Mouse (Mus musculus): ENCODE measurements around the gene Obp2a. TPM values are rescaled to one million over a fixed set of nuclear protein-coding genes. Genes with fewer than 3 reads are reported as not detected.
A peak's percentile ranks its signal among the peaks of the same experiment; 100 is the strongest.
"Not testable (repeated sequence)": the region's sequence is repeated elsewhere in the genome, so short reads cannot be mapped to it uniquely, and the experiment has no call there.

Gene Obp2a
- not detected for total RNA-seq (2021)
- long read RNA-seq, experiment 1: 0 reads
- long read RNA-seq, experiment 2: 0 reads

DNA sequence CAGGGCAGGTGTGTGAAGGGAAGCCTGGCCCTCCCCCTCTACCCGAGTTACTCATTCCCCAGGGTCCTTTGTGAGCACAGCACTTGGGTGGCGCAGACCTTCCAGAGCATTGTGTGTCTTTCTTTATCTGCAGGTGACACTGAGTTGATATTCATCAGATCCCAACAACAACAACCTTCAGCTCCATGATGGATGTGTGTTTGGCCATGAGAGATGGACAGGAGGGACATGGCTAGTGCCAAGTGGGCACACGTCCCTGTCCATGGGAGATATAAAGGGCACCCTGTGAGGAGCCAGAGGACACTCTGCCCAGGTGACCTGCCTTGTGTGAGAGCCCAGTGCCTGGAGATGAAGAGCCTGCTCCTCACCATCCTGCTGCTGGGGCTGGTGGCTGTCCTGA, at the start of gene Obp2a:
Obp2a (plus strand) TSS at position 301 of the 400 bp plus-strand sequence.
- intact Hi-C loops (cut with DNase I); DNase-seq (ENCODE audit: extremely low spot score in 1 of 2, low spot score in 2 of 2); H3K4me3 ChIP-seq; H3K27ac ChIP-seq: not testable (repeated sequence)

DNA sequence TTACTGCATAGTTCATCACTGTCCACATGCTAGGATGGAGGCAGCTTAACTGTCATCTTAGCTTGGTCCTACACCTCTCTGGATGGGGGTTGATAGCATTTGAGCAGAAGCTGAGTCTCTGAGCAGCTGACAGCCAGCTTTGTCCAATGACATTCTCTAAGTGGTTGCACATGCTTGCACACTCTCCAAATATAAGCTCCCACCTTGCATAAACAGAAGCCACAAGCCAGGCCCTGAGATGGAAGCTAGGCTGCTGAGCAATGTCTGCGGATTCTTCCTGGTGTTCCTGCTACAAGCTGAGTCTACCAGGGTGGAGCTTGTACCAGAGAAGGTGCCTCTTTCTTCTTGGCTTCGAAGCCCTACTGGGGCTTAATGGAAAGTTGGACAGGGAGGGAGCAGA, 46.9 kb upstream of the Obp2a start, which contains the start of gene Lcn8:
Lcn8 (plus strand) TSS at position 219 of the 400 bp plus-strand sequence.
- H3K27ac ChIP-seq: no peak within 1 kb of the TSS
- TF ChIP-seq CTCF (IDR thresholded peaks at IDR 0.05): no peak
- no peak within 1 kb of the TSS for H3K4me3 ChIP-seq
- intact Hi-C loops (cut with DNase I): no loop called here
- no peak for DNase-seq (ENCODE audit: extremely low spot score in 1 of 2, low spot score in 2 of 2)

DNA sequence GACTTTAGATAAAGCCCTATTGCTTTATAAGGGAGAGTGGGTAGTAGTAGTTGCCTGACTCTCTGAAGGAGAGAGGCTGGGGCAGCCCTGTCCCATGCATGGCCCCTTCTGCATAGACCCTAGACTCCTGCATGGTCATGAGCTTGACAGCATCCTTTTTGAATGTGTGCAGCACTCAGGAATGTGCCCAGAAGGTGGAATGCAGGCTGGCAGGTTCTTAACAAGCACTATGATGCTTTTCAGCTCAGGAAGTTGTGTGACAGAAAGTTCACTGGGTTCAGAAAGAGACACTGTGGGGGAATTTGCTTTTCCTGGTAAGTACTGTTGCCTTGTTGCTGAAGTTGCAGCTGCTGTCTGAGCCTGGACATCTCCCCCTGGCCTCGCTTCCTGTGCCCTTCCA, 45.3 kb upstream of the Obp2a start:
- Histone ChIP-seq H3K4me3 (no peak overlapping the region), H3K27ac (no peak overlapping the region)
- no peak for DNase-seq (ENCODE audit: extremely low spot score in 1 of 2, low spot score in 2 of 2)
- intact Hi-C loops (cut with DNase I): no loop called here
- no peak for TF ChIP-seq CTCF (IDR thresholded peaks at IDR 0.05)

DNA sequence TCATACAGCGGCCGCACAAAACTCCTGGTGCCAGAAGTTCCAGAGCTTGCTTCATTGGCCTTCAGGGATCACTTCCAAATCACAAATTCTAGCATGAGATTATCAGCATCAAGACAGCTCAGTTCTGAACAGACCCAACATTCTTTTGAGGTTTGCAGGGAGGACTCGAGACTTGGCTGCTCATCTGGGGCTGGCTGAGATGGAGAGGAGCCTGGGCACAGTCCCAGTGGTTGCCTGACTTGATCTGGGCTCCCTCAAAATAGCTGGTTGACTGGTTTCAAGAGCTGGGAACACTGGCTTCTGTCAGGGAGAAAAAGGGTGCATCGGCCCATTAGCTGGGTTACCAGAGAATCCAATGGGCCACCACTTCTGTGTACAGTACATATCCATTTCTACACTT, 43.2 kb upstream of the Obp2a start:
- intact Hi-C loops (cut with DNase I): no loop called here
- DNase-seq (ENCODE audit: extremely low spot score in 1 of 2, low spot score in 2 of 2): no peak

DNA sequence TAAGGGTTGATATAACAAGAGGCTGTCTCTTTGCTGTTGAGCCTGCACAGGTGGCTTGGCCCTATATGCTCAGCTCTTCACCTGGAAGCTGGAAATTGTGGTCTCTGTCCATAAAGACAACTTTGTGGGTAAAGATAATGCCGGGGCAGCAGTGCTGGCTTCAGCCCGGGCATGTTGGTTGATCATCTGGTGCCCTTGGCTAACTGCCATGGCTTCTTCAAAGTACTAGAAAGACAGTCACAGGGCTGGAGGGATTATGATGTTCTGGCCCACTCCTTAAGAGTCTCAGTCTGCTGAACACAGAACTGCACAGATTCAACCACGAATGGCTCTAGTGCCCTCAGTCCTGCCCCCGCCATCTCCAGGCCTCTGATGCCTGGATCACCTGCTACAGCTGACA, 42.6 kb upstream of the Obp2a start:
- no peak for DNase-seq (ENCODE audit: extremely low spot score in 1 of 2, low spot score in 2 of 2)
- no peak for TF ChIP-seq CTCF (IDR thresholded peaks at IDR 0.05)

More for the DNA sequence above, 43.2 kb upstream of the Obp2a start:
- no peak overlapping the region for H3K4me3 ChIP-seq
- no peak overlapping the region for H3K27ac ChIP-seq
- no peak for TF ChIP-seq CTCF (IDR thresholded peaks at IDR 0.05)

DNA sequence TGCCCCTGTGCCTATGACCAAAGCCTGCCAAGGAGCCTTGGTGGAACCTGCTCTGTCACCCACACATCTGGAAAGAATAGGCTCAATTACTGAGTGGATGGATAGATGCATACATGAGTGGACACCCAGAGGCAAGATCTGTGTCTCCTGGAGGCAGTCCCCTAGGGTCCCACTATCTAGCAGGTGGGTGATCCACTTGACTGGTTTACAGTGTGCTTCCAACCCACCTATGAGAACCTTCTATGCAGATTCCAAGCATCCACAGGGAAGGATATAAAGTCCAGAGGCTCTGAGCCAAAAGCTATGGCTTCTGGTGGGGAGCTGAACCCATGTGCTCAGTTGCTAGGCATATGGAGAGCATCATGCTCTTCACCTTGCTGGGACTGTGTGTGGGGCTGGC, 42.2 kb upstream of the Obp2a start, which contains the start of gene Lcn5:
Lcn5 (plus strand) TSS at position 301 of the 400 bp plus-strand sequence.
- H3K27ac ChIP-seq: no peak within 1 kb of the TSS
- no peak for TF ChIP-seq CTCF (IDR thresholded peaks at IDR 0.05)
- DNase-seq (ENCODE audit: extremely low spot score in 1 of 2, low spot score in 2 of 2): no peak
- no peak within 1 kb of the TSS for H3K4me3 ChIP-seq
- intact Hi-C loops (cut with DNase I): no loop called here

More for the DNA sequence above, 42.6 kb upstream of the Obp2a start:
- H3K27ac ChIP-seq: no peak overlapping the region
- intact Hi-C loops (cut with DNase I): no loop called here
- no peak overlapping the region for H3K4me3 ChIP-seq

DNA sequence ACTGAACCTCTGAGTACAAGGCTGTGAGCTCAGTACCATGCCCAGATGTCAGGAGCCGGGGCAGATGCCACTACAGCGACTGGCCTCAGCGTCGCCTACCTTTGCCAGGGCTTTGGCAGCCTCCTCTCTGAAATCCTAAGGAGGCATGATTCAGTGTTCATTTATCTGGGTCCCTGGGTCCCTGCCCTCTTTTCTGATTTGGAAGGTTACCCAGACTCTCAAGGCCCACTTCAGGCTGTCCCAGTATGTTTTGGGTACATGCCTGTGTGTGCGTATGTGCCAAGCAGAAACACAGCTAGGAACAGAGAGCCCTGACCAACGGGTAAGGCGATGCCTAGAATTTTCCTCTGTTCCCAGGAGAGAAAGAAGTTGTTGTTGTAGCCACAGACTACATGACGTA, 39.6 kb upstream of the Obp2a start:
- no peak for TF ChIP-seq CTCF (IDR thresholded peaks at IDR 0.05)
- no peak overlapping the region for H3K4me3 ChIP-seq
- intact Hi-C loops (cut with DNase I): no loop called here

DNA sequence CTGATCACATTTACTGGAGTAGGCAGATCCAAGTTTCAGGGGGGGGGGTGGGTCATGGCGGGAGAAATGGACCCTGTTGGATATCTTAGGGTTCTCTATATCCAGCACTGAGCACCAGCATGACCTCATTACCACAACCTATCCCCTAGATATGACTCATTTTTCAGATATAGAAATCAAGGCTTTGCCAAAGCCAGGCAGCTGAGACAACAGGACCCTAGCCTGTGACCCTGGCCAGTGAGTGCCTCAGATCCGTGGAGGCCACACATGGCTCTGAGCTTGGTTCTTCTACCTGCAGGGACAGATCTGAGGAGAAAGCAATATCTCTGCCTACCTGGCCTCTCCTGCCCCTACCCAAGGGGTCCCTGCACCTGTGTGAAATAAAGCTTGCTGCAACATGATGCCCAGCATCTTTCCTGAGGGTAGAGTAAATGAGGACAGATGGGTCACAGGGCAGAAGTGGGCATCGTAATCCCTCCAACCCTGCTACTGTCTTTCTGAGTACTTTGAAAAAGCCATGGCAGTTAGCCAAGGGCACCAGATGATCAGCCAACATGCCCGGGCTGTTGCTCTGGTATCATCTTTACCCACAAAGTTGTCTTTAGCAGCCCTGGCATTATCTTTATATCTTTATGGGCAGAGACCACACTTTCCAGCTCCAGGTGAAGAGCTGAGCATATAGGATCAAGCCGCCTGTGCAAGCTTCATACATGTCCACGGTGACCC, 38.4 kb upstream of the Obp2a start:
- Histone ChIP-seq H3K27ac (no peak overlapping the region), H3K4me3 (no peak overlapping the region)
- intact Hi-C loops (cut with DNase I): no loop called here
- TF ChIP-seq CTCF (IDR thresholded peaks at IDR 0.05): no peak
- DNase-seq (ENCODE audit: extremely low spot score in 1 of 2, low spot score in 2 of 2): no peak

More for the DNA sequence above, 39.6 kb upstream of the Obp2a start:
- DNase-seq (ENCODE audit: extremely low spot score in 1 of 2, low spot score in 2 of 2): no peak
- no peak overlapping the region for H3K27ac ChIP-seq

DNA sequence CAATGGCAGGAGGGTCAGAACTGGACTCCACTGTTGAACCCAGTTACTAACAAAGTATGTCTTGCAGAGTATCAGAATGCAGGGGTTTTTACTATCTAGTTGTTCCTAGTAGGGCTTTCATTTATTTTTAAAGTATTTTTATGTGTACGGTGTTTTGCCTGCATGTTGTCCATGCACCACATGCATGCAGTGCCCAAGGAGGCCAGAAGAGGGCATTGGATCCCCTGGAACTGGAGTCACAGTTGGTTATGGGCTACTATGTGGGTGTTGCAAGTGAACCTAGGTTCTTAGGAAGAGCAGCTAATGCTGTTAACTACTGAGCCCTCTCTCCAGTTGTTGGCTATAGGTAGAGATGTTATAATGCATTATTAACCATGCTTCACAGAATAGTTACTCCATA, 36.3 kb upstream of the Obp2a start:
- intact Hi-C loops (cut with DNase I): no loop called here
- TF ChIP-seq CTCF (IDR thresholded peaks at IDR 0.05): peak; percentile 65
- DNase-seq (ENCODE audit: extremely low spot score in 1 of 2, low spot score in 2 of 2): peak; percentile 21 to 47
- Histone ChIP-seq H3K4me3 (no peak overlapping the region), H3K27ac (no peak overlapping the region)

DNA sequence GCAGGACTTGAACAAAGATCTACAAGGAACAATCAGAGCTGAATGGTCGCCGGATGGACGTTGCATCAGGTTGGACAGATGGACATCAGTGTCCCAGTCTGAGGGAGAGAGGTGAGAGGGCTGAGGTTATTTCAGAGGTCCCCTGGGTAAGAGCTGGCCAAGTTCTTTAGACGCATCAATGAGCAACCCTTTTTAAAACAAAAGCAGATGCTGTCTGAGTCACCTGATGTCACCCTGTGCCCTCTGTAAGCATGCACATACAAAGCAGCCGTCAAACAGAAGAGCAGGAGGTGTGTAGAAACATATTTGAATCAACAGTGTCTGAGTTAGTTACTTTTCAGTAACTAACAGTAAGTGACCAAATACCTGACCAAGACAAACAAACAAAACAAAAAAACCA, 35.7 kb upstream of the Obp2a start:
- intact Hi-C loops (cut with DNase I): no loop called here
- no peak for DNase-seq (ENCODE audit: extremely low spot score in 1 of 2, low spot score in 2 of 2)
- Histone ChIP-seq H3K4me3 (no peak overlapping the region), H3K27ac (no peak overlapping the region)
- TF ChIP-seq CTCF (IDR thresholded peaks at IDR 0.05): no peak

DNA sequence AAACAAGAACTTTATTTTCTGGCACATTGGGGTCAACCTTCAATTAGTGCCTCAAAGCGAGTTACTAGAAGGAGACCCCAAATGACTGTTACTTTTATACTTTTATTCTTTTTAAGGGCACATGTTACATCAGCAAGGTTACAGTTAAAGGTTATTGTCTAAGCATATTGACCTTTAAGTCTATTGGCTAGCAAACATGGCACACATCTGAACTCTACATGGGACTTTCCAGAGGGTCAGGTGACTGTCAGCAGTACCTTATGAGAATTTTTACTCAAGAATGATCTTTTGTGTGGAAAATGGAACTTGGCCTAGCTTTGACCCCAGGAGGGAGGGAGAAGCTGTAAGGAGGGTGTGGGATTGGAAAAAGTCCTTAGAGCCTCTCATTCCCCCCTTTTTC, 33.3 kb upstream of the Obp2a start:
- DNase-seq (ENCODE audit: extremely low spot score in 1 of 2, low spot score in 2 of 2): no peak
- intact Hi-C loops (cut with DNase I): no loop called here
- Histone ChIP-seq H3K4me3 (no peak overlapping the region), H3K27ac (no peak overlapping the region)
- no peak for TF ChIP-seq CTCF (IDR thresholded peaks at IDR 0.05)

DNA sequence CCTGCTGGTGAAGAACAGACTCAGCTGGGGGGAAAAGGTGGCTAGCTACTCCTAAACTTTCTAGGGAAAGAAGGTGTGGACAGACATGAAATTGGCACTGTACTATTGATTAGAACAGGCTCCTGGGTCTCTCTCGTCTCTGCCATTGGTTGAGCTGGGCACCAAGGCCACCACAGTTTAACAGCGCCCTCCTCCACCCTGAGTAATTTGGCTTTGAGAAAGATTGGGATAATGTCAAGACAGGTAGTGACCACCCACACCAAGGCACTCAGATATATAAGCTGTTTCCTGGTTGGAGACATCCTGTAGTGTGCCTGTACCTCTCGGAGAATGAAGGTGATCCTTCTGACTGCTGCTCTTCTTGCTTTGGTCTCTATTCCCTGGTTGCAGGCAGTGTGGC, 23.4 kb upstream of the Obp2a start, which contains the start of gene Lcn6:
Lcn6 (plus strand) TSS at position 301 of the 400 bp plus-strand sequence.
- DNase-seq (ENCODE audit: extremely low spot score in 1 of 2, low spot score in 2 of 2): no peak
- Histone ChIP-seq H3K4me3 (no peak within 1 kb of the TSS), H3K27ac (no peak within 1 kb of the TSS)
- no peak for TF ChIP-seq CTCF (IDR thresholded peaks at IDR 0.05)
- intact Hi-C loops (cut with DNase I): no loop called here

DNA sequence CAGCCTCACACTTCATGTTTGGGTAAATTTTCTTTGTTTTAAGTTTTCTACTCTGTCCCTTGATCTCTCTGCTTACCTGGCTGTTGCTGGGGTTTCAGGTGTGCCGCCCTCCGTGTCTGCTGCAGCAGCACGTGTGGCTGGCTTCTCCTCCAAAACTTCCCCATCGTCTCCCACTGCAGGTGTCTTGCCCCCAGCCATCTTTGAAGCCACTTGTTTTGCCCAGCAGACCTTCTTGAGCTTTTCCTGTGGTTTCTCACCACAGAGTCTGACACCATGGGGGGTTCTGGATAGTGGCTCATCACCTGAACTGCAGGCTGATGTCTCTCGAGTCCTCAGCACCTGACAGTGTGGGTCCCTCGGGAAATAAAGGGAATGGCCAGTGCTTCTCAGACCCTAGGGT, 20.3 kb upstream of the Obp2a start:
- Histone ChIP-seq H3K27ac (no peak overlapping the region), H3K4me3 (no peak overlapping the region)
- intact Hi-C loops (cut with DNase I): no loop called here
- DNase-seq (ENCODE audit: extremely low spot score in 1 of 2, low spot score in 2 of 2): no peak
- TF ChIP-seq CTCF (IDR thresholded peaks at IDR 0.05): no peak
